Mouse (Mus musculus) thymus, adult 2 months (tissue): ENCODE results near the gene Mok.

Experiments
- CTCF ChIP-seq: fragments of 200-500 bp; IDR thresholded peaks from 2 replicates; pipeline ENCODE4 v1.5.1; 2012; ENCODE audit warnings: mild to moderate bottlenecking, control low read depth, low read length, moderate library complexity, borderline replicate concordance; ENCODE audit not compliant: control insufficient read depth, poor library complexity, insufficient read depth; ENCODE audit errors: extremely low read depth
- POLR2A ChIP-seq: fragments of 200-500 bp; IDR thresholded peaks from 2 replicates; pipeline ENCODE4 v1.6.1; 2012; ENCODE audit warnings: mild to moderate bottlenecking, low read length, control low read depth, moderate library complexity; ENCODE audit not compliant: control insufficient read depth, poor library complexity, insufficient read depth; ENCODE audit errors: extremely low read depth

GRCm38 (mm10) chr12:110837850-110838249, 2.9 kb downstream of the Mok start:
- TF ChIP-seq CTCF (no peak), POLR2A (no peak)
